Mouse (Mus musculus) hematopoietic stem cell, adult 5-6 weeks (primary cell): ENCODE results near the gene Acp6. TPM values are rescaled to one million over a fixed set of nuclear protein-coding genes. Genes with fewer than 3 reads are reported as not detected.

Source experiments
- ATAC-seq, 2 experiments: fragments of 125-278 bp in 1 of 2; replicated peaks in 1 of 2; 2 replicates each; pipeline ENCODE4 v1.8.0; 2016 to 2017; ENCODE audit warnings: inconsistent platforms in 2 of 2, mild to moderate bottlenecking in 2 of 2, moderate number of reproducible peaks in 2 of 2, low read depth in 1 of 2, moderate TSS enrichment in 1 of 2; ENCODE audit not compliant: low FRiP score in 2 of 2, poor library complexity in 2 of 2, severe bottlenecking in 2 of 2, insufficient read depth in 1 of 2, low TSS enrichment in 1 of 2
- total RNA-seq: library from RNA; stranded (forward); fragments of 172-1452, 232-1000 nt; gene quantifications from 2 replicates; pipeline ENCODE4 v1.2.3, GENCODE M21; 2017

The Acp6 gene
- total RNA-seq, 1 experiment from 2014 or later: 37.9 TPM

GRCm38 (mm10) chr3:97178885-97179284 lies 20.3 kb downstream of the Acp6 start:
- no peak for ATAC-seq

GRCm38 (mm10) chr3:97180527-97180926 lies 21.9 kb downstream of the Acp6 start:
- ATAC-seq: no peak

DNA sequence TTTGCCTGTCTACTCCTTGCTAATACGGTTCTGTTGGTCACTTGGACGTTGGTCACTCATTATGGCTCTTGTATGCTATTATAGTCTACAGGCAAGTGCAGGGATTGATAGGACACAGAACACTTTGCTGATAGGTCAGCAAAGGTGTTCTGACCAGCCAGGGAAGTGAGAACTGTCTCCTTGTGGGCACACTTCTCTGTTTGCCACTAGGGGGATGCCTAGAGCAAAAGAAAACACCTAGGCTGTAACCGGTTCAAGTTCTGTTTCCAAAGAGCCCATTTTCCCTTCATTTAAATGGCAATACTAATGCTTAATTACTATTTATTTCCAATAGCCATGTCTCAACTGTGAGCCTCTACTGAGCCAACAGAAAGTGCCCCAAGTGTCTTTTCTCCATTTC lies 25.2 kb downstream of the Acp6 start:
- ATAC-seq: peak in 1 of 2 experiments; percentile 19; a peak in 1 of 4 replicates

DNA sequence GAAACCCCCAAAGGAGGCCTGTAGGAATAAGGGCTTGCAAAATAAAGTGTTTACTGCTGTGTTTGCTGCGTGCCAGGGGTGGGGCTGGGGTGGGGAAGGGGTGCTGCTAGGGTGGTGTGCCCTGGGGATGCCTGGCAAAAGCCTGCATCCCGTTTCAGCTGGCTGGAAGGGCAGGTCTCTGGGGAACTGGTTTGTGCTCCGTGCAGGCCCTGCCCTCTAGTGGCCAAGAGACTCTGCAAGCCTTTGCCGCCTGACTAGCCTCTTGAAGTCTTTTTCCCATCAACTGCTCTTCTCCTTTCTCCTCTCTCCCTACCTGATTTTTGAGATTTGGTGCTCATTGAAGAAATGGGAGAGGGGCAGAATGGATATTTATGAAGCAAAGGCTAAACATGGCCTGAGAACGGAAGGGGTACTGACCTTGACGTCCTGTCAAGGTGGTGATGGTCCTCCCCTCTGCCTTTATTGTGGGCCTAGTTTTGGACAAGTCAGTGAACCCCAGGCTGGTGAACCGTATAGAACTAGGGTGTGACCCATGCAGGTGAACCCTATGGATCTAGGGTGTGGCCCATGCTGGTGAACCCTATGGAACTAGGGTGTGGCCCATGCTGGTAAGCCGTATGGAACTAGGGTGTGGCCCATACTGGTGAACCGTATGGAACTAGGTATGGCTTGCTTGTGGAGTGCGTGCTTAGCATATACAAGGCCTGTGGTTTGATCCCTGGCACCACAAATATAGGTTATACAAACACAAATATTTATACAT lies 26.7 kb downstream of the Acp6 start:
- ATAC-seq: peak in 1 of 2 experiments; percentile 55; a peak in 1 of 4 replicates

- no peak for ATAC-seq
Observed at GRCm38 (mm10) chr3:97196571-97196970, 38.0 kb downstream of the Acp6 start.

- no peak for ATAC-seq
Observed at GRCm38 (mm10) chr3:97199261-97199660, 40.7 kb downstream of the Acp6 start.

- peak; percentile 30 to 58; a peak in 2 of 4 replicates for ATAC-seq
Observed at GRCm38 (mm10) chr3:97201943-97202342, 43.4 kb downstream of the Acp6 start.

DNA sequence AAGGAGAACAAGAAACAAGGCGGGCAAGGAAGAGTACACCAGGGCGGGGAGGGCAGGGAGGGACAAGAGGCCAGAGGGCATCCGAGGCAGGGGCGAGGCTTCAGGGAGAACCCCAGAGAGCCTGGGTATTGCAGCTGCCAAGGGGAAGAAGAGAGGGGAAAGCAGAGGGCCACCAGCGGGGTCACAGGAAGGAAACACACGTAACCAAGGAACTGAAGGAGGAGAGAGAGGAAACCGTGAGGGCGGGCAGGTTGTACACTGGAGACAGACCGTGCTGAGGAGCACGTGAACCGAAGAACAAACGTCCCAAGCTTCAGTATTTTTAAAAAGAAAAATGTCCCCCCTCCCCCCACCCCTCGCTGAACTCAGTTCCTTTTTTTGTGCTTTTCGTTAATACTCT lies 45.3 kb downstream of the Acp6 start:
- peak; percentile 85 to 91 for ATAC-seq

DNA sequence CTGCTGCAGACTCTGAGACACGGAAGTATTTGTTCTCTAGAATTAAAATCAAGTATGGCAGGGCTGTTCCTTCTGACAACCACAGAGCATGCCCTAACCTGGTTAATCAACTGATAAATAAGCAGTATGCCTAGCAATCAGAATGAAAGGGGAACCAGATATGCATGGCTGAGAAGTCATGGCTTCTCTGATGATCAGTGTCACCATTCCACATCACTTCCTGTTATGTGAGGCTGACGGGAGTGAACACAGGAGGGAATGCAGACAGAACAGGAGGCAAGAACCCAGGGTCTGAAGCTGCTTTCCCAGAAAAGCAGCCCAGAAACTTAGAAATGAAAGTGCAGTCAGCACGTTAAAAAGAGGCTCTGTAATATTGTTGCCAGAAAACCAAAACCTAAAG lies 47.9 kb downstream of the Acp6 start:
- no peak for ATAC-seq

DNA sequence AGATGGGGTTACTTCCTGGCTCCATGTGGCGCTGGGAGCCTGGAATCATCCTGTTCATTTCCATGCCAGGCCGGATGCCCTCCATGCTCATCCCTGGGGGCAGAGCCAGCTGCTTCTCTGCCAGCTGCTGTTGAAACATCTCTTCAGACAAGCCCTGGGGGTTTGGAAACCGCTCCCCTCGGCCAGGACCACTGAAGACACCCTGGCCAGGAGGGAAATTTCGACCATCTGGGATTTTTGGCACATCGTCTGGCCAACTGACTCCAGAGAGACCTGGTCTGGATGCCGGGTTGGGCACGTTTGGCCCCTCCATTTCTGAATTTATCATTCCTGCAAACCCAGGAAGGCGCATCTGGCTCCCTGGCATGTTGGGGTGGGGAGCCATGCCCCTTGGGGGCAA lies 50.8 kb downstream of the Acp6 start:
- no peak for ATAC-seq

DNA sequence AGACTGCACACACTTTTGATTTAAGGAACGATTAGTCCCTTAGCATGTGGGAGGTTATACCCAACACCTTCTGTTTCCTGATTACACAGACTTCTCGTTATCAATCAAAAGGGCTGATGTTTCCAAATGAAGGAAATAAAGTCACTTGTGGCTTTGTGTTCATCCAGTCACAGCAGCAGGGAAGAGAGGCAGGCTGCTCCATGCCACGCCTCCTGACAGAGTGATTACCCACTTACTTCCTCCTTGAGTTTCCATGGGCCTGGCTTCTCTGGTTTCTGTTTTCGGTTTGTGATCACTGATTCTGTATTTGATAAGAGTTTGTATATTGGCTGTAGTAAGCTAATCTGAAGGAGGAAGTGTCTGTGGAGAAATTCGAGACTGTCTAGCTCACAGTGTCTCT lies 52.6 kb downstream of the Acp6 start:
- ATAC-seq: peak; percentile 90 to 96

DNA sequence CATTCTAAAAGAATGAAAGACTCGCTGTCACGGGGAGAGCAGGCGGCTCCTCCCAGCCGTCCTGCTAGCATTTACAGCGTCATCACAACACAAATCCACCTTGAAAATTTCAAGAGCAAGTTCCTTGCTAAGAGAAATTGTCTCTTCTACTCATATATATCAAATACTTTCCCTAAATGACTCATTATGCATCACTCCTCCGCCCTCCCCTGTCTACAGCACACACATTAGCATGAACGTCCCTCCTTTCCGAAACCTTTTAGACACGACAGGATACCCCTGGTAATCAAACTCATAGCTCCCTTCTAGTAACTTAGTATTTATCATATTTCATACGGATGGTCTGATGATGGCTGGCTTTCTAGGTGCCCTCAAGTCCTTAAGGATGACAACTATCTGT lies 55.3 kb downstream of the Acp6 start:
- ATAC-seq: no peak

DNA sequence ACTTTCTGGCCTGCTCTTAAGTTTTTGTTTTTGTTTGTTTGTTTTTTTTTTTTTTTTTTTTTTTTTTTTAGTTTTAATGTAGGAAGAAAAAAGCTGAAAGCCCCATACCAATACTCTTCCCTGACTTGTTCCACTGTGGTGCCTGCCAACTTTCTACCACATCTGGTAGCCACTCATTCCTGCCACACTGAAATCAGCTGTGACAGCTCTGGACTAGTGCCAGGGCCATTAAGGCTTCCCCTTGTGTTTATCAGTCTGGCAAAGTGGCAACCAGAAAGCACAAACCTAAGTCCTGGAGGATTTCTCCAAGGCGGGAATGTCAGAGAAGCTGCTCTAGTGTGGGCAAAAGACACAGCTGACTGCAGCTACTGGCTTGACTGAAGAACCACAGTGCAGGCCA lies 55.9 kb downstream of the Acp6 start:
- ATAC-seq: no peak

GRCm38 (mm10) chr3:97215526-97215925 lies 56.9 kb downstream of the Acp6 start:
- no peak for ATAC-seq

- ATAC-seq: no peak
Observed at GRCm38 (mm10) chr3:97223261-97223660, 64.7 kb downstream of the Acp6 start.

GRCm38 (mm10) chr3:97225231-97225630 lies 66.7 kb downstream of the Acp6 start:
- no peak for ATAC-seq

- ATAC-seq: no peak
Observed at GRCm38 (mm10) chr3:97226719-97227118, 68.1 kb downstream of the Acp6 start.
